Mouse (Mus musculus) lung, postnatal 0 days (tissue): ENCODE results near the gene Rars.

Experiments used
- CTCF ChIP-seq: IDR thresholded peaks from 2 replicates; pipeline ENCODE4 v1.5.1; 2016; ENCODE audit warnings: antibody characterized with exemption, mild to moderate bottlenecking
- EP300 ChIP-seq: IDR thresholded peaks from 2 replicates; pipeline ENCODE4 v1.6.1; 2016; ENCODE audit warnings: antibody characterized with exemption, mild to moderate bottlenecking, control low read depth

GRCm38 (mm10) chr11:35760001-35760626 is 74.2 kb downstream of the Rars start:
- TF ChIP-seq CTCF (no peak), EP300 (no peak)
